Mouse (Mus musculus) cerebellum, adult 2 months (tissue): ENCODE measurements around the gene Proser3. TPM values are rescaled to one million over a fixed set of nuclear protein-coding genes. Genes with fewer than 3 reads are reported as not detected.

Experiments used
- DNase-seq, 2 experiments: peaks; one replicate each; pipeline ENCODE4 v3.0.0; 2021
- H3K27ac ChIP-seq: fragments of 200-500 bp; 2 replicates; pipeline ENCODE4 v1.5.1; 2012; ENCODE audit warnings: low read length, control low read depth, inconsistent platforms; ENCODE audit not compliant: insufficient read depth
- H3K27me3 ChIP-seq: fragments of 200-500 bp; 2 replicates; pipeline ENCODE4 v1.6.1; 2012; ENCODE audit warnings: inconsistent platforms, mild to moderate bottlenecking, low read length, moderate library complexity; ENCODE audit not compliant: control insufficient read depth, insufficient read depth
- H3K4me1 ChIP-seq: fragments of 200-500 bp; 2 replicates; pipeline ENCODE4 v1.6.1; 2011; ENCODE audit warnings: low read length; ENCODE audit not compliant: control insufficient read depth, insufficient read depth
- H3K4me3 ChIP-seq: fragments of 200-500 bp; replicated peaks from 2 replicates; pipeline ENCODE3; 2011; ENCODE audit warnings: mild to moderate bottlenecking, low read depth, low read length, control low read depth; ENCODE audit not compliant: insufficient read depth
- CTCF ChIP-seq: fragments of 200-500 bp; IDR thresholded peaks from 2 replicates; pipeline ENCODE4 v1.5.1; 2011; ENCODE audit warnings: low read depth, mild to moderate bottlenecking, control low read depth, low read length, moderate library complexity, borderline replicate concordance; ENCODE audit not compliant: insufficient read depth
- POLR2A ChIP-seq: fragments of 200-500 bp; IDR thresholded peaks from 2 replicates; pipeline ENCODE4 v1.6.1; 2011; ENCODE audit warnings: low read length, control low read depth, borderline replicate concordance; ENCODE audit not compliant: insufficient read depth
- WGBS: fragments of 180-500 bp; shearing (Covaris S2); methylation state at CpG from one replicate; pipeline ENCODE4 v1.1.7; 2018; 5-methylcytosine and 5-hydroxymethylcytosine counted together
- polyA plus RNA-seq: library from polyadenylated mRNA; depleted of rRNA; stranded (reverse); fragments of >200 nt; gene quantifications from 2 replicates; pipeline ENCODE4 v1.2.3, GENCODE M21; 2012

Proser3 gene
- polyA plus RNA-seq, 1 experiment = 7.4 TPM

DNA sequence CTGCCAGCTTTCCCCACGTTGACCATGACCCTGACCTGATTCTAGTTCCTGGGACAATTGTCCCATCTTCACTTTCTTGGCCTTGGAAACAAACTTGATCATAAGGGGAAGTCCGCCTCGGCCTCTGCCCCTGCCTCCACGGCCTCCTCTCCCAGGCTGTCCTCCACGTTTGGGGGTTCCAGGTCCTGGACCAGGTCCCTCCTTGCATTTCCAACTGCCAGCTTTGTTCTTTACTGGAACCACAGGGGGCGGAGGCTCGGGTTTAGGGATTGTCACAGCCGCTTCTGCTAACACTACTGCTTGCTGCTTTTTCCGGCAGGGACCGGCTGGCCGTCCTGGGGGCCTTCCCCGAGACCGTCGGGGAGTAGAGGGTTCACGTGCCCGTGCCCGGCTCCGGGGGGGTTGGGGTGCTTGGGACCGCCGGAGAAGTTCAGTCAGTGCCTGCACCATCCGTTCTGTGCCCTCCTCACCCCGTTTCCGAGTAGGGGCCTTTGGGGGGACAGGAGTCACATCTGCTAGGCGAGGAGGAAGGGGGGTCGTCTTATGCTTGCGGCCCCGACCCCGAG, 34.4 kb upstream of the Proser3 start:
- Histone ChIP-seq H3K27me3 (no peaks in the 10 kb centered on the region), H3K4me1 (peaks cover 7% of the 10 kb centered on the region; the same call in 1 of the 2 replicates), H3K27ac (no peak overlapping the region), H3K4me3 (no peak overlapping the region)
- no peak for DNase-seq
- TF ChIP-seq POLR2A = no peak
- TF ChIP-seq CTCF = no peak
- 60% methylated on average over 28 of the region's 28 CpGs for WGBS

DNA sequence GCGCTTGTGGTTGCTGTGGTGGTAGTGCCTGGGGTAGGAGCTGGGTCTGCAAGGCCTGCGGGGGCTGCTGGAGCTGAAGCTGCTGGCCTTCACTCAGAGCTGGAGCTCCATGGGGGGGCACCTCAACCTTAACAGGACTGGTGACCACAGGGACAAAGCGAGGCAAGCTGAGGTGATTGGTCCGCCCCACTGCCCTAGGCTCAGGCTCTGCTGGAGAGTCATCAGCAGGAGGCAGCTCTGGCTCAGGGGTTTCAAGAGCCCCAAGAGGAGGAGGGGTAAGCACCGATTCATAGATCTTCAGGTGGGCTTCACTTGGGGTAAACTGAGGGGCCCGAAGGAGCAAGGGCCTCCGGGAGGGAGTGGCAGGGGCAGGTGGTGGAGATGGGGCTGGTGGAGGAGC, 33.1 kb upstream of the Proser3 start:
- no peak overlapping the region for H3K27ac ChIP-seq
- no peaks in the 10 kb centered on the region for H3K27me3 ChIP-seq
- H3K4me3 ChIP-seq = no peak overlapping the region
- TF ChIP-seq POLR2A = no peak
- no peak for TF ChIP-seq CTCF
- DNase-seq = no peak
- 95% methylated on average over 7 of the region's 7 CpGs for WGBS
- H3K4me1 ChIP-seq = peaks cover 7% of the 10 kb centered on the region; the same call in 1 of the 2 replicates

DNA sequence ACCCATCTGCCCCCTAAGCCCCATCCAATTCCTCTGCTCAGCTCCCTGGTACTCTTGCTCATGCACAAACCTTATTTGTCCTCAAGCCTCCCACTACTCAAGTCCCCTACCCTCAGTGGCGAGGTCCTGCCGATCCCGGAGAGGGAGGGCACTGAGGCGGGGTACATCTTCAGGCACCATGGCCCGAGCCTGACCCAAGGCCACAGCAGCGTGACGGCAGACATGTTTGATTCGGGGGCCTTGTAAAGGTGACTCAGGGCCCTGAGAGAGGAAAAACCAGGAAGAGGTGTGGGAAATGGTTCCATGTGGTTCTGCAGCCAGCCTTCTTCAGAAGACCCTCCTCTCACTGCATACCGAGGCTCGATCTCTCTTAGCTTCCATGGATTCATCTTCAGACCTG, 32.2 kb upstream of the Proser3 start:
- H3K4me1 ChIP-seq = peaks cover 7% of the 10 kb centered on the region; the same call in 1 of the 2 replicates
- H3K27ac ChIP-seq = no peak overlapping the region
- TF ChIP-seq CTCF = no peak
- TF ChIP-seq POLR2A = no peak
- DNase-seq = no peak
- H3K27me3 ChIP-seq = no peaks in the 10 kb centered on the region
- 93% methylated on average over 10 of the region's 10 CpGs for WGBS
- H3K4me3 ChIP-seq = no peak overlapping the region

DNA sequence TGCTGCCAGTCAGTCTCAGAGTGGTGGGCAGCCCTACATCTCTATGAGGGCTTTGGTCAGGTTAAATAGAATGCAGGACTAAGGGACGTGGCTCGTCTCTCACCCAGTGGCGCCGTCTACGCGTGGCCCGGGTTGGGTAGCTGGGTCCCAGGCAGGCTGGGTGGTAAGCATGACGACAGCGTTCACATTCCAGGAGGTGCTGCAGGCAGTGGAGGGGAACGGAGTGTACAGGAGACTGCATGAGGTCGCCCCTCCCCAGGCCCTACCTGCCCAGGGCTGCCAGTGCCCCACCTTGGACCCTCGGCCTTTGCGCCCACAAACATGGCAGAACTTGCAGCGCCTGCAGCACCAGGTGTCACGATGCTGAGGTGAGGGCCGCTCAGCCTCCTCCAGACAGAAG, 29.4 kb upstream of the Proser3 start:
- no peak overlapping the region for H3K4me3 ChIP-seq
- H3K27ac ChIP-seq = no peak overlapping the region
- DNase-seq = peak in 1 of 2 experiments; percentile 19
- no peak for TF ChIP-seq CTCF
- no peak for TF ChIP-seq POLR2A
- WGBS = 91% methylated on average over 16 of the region's 16 CpGs
- no peaks in the 10 kb centered on the region for H3K27me3 ChIP-seq
- H3K4me1 ChIP-seq = 0 out of 2 replicates have a peak, but pooled peaks cover under 1% of the 10 kb centered on the region

DNA sequence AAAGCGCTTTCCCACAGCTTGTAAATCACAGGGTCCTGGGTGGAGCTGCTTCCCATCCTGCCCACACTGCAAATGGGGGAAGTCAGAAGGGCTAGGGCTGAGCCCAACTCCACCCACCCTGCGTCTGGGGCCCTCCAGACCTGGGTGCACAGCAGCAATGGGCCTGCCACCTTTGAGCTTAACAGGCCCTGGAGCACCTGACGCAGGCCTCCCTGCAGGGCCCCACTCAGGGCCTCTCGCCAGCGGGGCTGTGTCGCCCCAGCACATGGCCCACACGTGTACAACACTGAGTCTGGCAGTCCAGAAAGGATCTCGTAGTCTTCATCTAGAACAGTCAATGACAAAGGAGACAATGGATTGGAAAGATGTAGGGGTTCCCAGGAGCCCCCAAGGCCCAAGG, 27.9 kb upstream of the Proser3 start:
- 84% methylated on average over 8 of the region's 8 CpGs for WGBS
- no peaks in the 10 kb centered on the region for H3K27me3 ChIP-seq
- DNase-seq = no peak
- H3K4me1 ChIP-seq = no peaks in the 10 kb centered on the region
- H3K27ac ChIP-seq = no peak overlapping the region
- no peak overlapping the region for H3K4me3 ChIP-seq
- TF ChIP-seq CTCF (no peak), POLR2A (no peak)

DNA sequence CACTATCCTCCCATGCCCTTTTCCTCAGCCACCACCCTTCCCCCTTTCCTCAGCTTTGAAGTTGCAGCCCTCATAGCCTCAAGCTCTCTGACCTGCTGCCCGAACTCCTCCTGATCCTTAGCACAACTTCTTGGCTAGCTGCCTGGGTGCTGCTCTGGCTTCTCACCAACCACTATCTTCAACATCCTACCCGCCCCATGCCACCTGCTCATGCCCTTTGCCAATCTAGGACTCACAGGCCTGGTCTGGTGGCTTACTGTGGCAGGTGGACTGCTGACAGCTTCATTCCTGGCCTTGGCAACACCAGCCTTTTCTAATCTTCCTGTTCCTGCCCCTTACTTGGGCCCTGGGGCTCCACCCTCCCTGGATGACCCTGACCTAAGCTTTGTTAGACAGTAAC, 20.9 kb upstream of the Proser3 start:
- TF ChIP-seq CTCF (no peak), POLR2A (no peak)
- H3K27ac ChIP-seq = no peak overlapping the region

DNA sequence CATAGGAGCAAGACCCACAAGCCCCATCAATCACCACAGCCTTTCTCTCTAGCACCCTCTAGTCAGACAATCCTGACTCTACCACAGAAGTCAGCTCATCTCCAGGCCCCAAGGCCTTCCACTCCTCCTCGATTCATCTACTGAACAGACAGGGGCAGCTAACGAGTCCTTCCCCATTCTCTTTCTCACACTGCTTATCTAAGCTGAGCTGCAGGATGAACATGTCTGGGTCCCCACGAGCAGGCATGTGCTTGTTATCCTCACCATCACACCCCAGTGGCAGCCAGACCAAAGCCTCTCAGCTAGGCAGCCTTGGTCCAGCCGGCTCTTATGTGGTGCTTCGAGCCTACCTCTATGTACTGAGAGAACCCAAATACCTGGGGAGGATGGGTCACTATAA, 20.3 kb upstream of the Proser3 start:
- no peak overlapping the region for H3K27ac ChIP-seq
- no peaks in the 10 kb centered on the region for H3K27me3 ChIP-seq
- DNase-seq = no peak
- H3K4me1 ChIP-seq = peaks cover 18% of the 10 kb centered on the region
- TF ChIP-seq CTCF (no peak), POLR2A (no peak)
- 65% methylated on average over 5 of the region's 5 CpGs for WGBS
- H3K4me3 ChIP-seq = no peak overlapping the region

More for the DNA sequence above, 20.9 kb upstream of the Proser3 start:
- peaks cover 18% of the 10 kb centered on the region for H3K4me1 ChIP-seq
- WGBS = 8% methylated on average over 2 of the region's 2 CpGs
- H3K4me3 ChIP-seq = no peak overlapping the region
- DNase-seq = peak; percentile 83 to 88
- H3K27me3 ChIP-seq = no peaks in the 10 kb centered on the region

DNA sequence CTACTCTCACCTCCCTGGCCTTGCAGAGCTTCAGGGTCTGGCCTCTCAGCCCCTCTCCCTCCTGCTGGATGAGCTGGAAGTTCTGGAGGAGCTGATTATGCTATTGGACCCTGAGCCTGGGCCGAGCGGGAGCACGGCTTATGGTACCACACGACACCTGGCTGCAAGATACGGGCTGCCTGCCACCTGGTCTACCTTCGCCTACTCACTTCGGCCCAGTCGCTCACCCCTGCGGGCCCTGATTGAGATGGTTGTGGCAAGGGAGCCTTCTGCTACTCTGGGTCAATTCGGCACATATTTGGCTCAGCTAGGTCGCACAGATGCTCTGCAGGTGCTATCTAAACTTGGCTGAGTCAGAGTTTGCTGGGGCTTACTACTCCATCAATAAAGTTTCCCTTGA, 15.5 kb upstream of the Proser3 start:
- TF ChIP-seq CTCF (no peak), POLR2A (no peak)
- H3K4me1 ChIP-seq = peaks cover 11% of the 10 kb centered on the region

More for the DNA sequence above, 15.5 kb upstream of the Proser3 start:
- H3K27ac ChIP-seq = no peak overlapping the region
- H3K4me3 ChIP-seq = no peak overlapping the region
- no peaks in the 10 kb centered on the region for H3K27me3 ChIP-seq
- 76% methylated on average over 11 of the region's 11 CpGs for WGBS
- DNase-seq = no peak
